Mouse (Mus musculus): Measurements from ENCODE around the gene Snx27.

Gene Snx27

DNA sequence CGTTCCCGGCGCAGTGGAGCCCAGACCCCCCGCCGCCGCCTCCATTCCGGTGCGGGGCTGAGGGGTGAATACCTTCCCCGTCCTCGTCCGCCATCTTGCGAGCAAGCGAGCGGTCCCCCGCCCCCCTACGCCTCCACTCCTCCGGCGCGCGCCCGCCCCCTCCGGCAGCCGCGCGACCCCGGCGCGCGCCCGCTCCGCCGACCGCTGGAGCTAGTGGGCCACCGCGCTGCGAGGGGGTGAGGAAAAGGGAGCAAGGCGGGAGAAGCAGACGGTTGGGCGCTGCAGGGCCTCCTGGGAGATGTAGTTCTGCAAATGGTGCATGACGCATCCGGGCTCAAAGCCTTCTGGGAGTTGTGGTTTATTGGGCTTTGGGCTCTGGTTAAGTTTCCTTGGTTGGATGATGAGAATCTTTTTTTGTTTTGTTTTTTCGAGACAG is at the start of gene Snx27:
TSS of gene Snx27 (minus strand) at position 261 of the 436 bp plus-strand sequence.
- peak; percentile 95 for DNase-seq

DNA sequence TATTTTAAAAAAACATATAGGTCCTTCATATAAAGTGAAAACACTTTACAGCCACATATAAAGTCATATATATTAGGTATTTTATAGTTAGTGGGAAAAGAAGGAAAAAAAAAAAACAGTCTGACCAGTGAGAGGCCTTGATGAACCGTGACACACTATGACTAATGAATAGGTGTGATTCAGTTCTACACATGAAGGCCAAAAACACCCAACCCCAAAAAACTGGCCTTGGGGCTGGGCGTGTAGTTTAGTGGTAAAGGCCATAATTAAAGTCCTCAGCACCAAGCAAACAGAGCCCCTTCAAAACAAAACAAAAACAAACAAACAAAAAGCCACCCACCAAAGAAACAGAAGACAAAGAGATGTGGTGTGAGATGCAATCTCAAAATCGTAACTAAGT is 47.4 kb upstream of the Snx27 start:
- no peak for DNase-seq

DNA sequence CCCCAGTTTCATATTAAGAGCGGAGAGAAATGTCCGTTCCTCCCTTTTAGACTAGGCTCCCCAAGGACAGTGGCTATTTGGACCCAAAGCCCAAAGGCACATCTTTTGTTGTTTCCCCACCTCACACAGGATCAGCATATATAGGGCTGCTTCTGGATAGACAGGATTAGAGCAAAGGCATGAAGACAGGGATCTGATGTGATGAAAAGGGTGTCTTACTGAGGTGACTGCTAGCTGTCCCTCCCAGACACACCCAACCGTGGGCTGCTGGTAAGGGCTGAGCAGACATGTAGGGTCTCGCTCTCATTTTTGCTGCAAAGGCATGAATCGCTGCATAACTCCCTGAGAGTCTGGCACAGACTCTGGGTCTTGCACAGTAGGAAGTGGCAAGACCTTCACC is 46.2 kb upstream of the Snx27 start:
- DNase-seq, result no peak

DNA sequence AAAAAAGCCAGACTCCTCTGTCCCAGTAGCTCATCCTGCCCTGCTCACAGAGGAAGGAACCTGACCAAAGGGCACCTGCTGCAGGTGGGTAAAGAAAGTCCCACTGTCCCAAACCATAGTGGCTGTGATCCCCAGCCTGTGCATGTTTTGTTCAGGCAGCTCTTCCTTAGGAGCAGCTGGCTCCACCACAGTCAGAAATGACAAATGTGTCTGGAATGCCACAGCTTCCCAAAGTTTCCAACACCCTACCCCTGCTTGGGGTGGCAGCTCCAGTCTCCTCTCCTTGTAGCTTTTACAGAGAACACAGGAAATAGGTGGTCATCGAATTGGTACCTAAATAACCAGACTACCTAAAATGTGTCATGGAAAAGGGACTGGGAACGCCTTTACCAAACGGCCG is 41.8 kb upstream of the Snx27 start:
- DNase-seq, result no peak

DNA sequence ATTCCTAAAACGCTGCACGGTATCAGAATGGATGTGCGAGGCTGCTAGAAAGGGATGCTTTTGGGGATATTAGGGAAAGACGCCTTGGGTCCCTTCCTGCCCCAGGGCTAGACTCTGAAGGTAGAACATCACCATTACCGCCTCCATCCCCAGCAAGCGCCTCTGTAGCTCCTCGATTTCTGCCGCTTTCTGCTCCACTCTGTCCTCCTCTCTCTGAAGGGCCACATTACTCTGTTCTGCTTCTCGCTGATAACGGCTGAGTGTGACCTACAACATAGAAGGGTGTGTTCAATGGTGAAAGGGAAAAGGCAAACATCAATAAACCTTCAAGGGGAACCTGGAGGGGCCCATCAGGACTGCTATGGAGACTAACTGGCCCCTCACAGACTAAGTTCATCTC is 40.0 kb upstream of the Snx27 start:
- DNase-seq, result no peak

DNA sequence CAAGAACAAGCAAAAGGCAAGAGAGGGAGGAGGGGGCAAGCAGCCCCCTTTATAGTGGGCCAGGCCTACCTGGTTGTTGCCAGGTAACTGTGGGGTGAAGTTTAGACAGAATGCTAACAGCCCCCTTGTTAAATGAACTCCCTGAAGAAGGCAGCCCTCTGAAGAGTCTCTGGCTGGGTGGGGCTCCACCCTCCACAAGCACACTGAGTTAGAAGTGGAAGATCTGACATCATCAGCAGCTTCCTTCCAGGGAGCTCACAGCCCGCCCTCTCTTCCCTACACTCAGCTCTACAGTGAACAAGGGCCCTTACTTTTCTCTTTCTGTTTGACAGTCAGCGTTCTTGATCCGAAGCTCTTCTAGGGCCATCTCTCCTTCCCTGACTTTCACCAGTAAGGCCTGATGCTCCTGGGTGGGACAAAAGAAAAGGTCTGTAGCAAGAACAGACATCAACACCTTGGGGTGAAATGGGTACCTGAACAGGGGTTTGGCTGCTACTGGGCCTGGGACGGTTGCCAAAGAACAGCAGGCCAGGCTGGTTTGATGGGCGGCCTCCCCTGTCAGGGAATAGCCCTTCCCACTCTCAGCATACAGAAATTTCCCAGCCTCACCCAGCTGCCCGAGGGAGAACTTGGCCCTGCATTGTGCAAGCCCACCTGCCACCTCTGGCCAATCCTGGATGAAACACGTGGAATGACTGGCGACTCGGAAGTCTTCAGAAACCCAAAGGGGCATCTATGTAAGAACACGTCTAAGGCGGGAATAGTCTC is 39.4 kb upstream of the Snx27 start:
- no peak for DNase-seq

DNA sequence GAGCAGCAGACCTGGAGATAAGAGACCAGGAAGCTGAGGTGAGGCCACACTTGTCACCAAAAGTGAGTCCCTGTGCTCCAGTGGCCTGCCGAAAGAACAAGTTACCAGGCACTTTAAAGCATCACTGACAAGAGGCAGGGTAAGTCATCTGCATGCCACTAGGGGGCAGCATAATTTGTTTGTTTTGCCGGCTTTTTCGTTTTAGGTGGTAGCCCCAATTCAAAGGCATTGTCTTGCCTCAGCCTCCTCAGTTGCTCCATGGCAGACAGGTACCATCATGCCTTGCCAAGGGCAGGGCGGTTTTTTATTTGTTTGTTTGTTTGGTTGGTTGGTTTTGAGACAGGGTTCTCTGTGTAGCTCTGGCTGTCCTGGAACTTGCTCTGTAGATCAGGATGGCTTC is 34.2 kb upstream of the Snx27 start:
- DNase-seq, result peak; percentile 15

DNA sequence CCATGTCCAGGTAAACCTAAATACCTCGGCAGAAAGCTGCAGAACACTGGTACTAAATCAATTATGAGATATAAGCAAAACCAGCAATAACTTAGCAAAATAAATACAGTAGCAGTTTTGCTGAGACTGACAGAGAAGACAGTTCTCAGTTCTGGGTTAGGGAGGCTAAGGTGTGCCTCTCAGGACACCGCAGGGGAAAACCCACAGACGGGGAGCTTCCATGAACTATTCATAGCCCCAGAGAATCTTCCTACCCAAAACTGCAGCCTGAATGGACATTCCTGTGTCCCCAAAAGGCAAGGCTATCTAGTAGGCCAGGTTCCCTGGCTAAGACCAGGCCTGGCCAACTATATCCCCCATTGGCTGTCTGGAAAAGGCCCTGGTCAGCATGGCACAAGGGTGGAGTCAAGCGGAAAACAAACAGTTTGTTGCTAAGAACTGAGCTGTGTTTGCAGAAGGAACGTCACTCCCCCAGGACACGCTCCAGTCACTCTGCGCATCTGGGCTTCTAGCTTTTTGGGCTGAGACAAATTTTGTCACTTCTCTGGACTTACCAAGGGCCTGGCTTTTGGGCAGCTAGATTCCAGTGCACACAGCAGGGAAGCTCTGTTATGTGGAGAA is 30.9 kb upstream of the Snx27 start:
- no peak for DNase-seq

DNA sequence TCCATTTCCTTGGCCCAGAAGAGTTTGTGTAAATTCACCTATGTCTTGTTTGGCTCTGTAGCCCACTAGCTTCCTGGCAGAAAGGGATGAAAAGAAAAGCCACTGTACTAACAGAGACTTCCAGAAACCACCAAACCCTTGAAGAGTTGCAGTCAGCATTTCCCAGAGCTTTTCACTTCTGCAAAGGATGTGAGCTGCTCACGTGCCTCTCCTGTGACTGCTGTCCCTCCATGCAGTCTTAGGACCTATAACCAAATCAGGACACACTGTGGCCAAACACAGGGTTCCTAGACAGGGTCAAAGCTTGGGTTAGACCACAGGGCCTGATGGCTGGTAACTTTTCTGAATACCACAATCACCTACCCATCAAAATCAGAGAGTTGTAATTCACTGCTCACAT is 29.8 kb upstream of the Snx27 start:
- DNase-seq, result no peak

DNA sequence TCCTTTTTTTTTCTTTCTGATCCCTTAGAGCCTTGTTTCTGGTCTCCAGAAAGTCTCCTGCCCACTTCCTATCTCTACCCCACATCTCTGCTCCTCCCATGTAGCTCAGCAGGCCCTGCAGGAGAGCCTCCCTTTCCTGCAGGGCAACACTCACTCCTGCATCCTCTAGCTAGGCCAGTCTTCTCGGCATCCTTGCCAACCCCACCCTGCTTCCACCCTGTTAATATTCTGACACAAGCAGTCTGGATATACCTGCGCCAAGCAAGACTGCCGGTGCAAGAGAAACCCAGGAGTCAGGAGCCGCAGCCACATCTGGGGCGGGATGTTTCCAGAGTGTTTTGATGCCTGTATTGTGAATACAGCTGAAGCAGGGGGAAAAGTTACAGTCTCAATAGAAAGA is 29.3 kb upstream of the Snx27 start:
- DNase-seq, result no peak

DNA sequence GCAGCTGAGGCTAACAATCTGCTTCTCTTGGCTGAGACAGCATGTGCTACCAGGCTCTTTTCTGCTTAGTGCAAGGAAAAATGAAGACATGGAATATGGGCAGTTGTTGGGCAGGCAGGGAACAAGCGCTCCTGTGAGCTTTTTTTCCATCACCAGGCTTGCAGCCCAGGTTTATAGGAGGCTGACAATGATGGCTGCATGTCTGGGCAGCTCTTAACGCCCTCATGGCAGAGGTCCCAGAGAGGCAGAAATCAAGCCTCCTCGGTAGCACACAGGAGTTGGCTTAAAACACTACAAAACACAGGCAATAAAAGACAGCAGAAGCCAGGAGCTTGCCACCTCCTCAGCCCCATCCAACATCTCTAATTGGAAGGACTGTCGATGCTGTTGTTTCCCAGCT is 28.8 kb upstream of the Snx27 start:
- peak; percentile 5 for DNase-seq

DNA sequence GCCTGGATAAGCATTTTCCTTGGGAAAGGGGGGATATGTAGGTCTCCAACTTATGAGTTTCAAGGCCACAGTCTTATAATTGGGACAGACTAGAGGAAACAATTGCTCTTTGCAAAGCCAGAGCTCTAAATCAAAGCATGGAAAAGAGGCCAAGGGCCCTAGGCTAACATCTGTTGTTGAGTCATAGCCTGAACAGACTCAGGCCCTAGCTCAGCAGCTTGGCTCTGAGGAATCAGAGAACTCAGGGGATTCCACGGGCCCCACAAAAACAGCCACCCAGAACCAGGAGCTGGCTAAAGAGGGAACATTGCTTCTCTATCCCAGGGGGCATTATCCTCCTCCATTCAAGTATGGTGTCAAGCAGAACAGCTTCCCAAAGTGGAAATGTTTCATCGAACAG is 28.1 kb upstream of the Snx27 start:
- no peak for DNase-seq

DNA sequence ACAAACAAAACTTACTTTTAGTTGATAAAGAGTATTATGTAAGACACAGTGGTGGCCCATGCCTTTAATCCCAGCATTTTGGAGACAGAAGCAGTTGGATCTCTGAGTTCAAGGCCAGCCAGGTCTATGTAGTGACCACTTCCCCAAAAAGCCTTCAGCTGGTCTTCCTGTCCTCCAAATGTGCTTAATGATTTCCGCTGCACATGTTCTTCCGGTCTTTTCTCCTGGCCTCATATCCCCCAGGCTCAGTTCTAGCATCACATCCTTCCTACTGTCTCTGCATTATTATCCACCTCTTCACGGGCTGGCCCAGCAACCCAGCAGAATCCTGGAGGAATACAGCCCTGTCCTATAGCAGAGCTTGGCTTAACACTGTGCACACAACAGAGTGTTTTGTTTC is 27.1 kb upstream of the Snx27 start:
- DNase-seq, result no peak

DNA sequence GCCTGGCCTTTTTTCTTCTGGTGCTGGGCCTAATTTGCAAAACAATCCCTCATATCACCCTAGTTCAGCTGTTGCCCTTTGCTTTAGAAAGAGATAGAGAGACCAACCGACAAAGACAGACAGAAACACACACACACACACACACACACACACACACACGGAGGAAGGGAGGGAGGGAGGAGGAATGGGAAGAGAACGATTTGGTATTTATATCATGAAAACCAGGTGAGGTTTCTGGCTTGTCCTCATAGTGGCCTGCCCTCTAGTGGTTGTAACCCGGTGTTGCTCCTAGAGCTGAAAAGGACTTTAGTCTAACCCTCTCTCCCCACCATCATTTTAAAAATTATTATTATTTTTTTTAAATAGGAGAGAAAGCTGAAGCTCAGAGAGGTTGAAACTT is 19.4 kb upstream of the Snx27 start:
- DNase-seq, result peak; percentile 26

DNA sequence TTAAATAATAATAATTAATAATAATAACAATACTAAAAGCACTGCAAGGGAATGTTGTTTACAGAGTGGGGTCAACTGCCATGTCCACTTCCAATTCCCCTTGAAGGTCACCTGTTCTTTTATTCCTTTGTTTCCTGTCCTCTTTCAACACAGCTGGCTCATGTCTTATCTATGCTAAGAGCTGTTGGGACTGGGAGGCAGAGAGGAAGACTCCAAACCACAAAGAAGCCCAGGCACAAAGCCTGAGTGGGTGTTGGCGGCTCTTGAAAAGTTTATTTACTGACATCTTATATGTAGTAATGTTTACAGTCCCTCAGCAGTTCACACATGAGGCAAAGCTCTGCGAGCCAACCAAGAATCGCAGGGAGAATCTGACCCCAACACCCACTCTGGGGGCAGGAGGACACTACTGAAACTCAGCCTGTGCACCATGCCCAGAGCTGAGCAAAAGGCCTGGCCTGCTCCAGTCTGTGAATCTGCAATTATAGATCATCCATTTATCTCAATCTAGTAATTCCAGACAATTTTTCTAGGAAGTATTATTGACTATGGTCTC is 14.8 kb upstream of the Snx27 start:
- no peak for DNase-seq

DNA sequence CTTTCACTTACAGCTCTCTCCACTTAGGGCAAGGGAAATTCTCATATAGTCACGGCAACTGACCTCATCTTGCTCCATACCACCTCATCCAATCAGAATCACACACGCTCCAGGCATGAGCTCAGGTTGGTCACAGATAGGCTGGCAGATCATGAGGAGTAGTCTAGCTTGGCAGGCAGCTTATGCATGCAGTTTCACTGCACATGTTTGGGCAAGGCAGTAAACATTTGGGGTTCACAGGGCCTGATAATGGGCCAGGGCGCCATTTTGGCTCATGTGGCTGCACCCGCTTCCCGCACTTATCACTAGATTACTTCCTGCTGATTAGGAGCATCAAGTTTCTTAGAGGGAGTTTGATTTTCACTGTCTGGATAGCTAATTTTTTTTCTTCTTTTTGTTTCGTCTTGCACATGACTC is 13.4 kb upstream of the Snx27 start:
- no peak for DNase-seq

DNA sequence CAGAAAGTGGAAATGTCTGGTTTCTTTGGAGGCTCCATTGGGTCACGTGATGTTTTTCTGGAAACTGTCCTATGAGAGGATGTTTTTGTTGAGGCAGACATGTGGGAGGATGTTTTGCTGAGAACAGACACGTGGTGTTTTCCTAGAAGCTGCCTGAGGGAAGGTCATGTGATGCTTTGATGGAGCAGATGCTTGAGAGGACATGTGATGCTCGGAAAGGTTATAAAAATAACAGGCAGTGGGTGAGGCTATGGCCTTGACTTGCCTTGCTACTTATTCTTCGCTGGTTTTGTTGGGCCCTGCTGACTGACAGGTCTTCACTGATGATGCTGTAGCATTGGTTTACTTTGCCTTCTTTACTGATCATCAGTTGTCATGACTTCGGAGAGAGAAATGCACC is 8.6 kb upstream of the Snx27 start:
- DNase-seq, result no peak

DNA sequence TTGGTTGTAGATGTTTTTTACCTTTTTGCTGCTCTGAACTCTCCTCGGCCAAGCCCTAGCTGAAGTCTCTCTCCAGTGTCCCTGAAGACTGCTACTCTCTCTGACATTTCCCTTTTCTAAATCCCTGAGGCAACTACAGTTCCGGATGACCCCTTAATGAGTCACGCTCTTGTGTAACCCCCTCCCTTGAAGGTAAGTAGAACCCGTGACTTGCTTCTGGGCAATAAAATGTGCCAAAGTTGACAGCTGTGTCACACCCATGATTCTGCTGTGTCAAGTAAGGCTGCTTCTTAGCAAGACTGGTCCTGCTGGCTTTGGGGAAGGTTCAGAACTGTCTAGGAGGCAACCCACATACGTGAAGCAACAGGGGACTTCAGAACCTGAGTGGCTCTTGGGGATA is 5.4 kb upstream of the Snx27 start:
- DNase-seq, result no peak

DNA sequence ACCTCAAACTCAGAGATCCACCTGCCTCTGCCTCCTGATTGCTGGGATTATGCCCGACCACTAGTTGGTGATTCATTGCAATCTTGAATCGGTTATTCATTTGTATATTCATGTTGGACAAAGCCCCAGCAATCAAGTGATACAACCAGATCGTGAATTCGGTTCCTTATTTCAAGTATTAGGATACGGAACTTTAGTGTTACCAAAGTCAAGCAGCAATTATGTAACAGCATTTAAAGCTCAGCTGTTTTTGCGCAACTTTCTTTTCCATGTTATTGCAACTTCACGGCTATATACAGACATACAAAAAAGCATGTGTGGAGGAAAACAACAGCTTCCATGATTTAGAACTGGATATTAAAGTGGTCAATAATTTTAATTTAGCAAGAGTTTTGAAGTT is 428 bp upstream of the Snx27 start:
- DNase-seq, result no peak

DNA sequence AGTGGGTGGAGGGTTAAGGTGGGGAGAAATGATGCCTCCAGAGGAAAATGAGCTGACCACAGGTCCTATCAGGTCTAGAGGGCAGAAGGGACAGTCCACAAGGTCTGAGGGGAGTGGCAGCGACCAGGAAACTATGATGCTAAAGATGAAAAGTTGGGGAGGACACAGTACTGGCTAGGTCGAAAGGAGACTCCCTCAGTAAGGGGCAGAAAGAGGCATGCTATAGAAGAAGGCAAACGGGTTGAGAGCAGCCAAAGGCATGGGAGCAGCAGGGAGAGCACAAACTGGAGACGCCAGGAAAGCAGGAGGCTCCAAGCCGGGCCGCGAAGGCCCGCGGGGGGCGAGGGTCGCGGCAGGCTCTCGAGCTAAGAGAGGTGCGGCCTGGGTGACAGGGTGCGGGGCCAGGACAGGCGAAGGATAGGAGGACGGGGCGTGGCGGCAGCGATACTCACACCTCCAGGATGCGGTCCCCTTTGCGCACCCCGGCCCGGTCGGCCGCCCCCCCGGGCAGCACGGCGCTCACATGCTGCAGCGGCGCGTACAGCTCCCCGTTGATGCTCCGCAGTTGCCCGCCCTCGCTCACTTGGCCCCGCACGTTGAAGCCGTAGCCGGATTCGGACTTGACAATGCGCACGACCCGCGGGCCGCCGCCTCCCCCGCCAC is 592 bp downstream of the Snx27 start:
- no peak for DNase-seq

DNA sequence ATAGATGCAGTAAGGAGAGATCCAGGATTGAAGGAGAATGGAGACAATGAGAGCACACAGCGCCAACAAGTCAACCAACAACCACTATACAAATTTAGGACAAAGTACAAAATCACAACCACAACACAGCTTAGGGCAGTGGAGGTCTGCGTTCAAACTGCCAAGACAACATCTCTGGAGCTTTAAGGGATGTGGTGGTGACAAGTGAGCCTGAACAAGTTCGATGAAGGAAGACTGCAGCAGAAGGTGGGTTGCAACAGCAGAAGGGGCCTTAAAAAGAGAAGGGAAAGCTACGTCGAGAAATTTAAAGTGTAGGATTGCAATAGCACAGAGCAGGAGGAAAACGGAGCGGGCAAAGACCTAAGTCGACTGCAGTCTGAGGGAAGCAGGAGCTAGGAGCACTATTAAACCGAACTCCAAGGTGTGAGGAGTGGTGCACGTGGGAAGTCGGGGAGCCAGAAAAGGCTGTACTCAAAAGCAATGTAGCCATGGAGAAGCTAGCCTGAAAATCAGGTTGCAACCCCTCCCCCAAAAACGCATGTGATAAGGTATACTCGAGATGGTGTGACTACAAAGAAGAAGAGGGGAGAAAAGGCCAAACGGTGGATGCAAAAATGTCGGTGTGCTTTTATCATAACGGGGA is 1.3 kb downstream of the Snx27 start:
- peak; percentile 37 for DNase-seq

DNA sequence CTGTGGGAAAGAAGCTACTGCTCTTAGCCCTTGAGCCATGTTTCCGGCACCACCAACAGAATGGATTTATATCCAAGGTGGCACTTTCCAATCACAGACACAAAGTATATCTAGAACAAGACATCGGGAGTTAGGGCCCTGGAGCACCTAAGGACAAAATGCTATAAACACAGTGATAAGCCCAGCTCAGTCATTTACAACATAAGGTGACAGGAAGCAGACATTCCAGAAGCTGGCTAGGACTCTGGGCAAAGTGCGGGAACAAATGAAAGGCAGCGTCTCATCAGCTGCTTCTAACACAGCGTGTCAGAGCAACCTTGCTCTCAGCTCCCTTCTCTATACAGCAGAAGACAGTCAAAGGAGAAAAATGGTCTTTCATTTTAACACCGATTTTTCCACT is 8.0 kb downstream of the Snx27 start:
- no peak for DNase-seq

DNA sequence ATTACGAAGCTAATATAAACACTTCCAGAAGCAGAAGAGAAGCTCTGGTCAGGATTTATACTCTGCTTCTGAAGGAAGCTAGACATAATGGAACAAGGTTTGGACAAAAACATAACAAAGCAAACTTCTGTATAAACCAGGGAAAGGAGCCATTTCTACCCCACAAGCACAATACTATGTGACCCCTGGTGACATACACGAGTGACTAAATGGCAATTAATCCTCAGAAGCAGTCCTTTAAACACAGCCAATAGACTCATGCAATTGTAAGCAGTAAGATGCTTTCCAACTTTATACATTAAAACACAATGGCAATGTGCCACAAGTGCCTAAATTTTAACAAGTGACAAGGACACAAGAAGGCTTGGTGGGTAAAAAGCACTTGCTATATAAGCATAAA is 15.3 kb downstream of the Snx27 start:
- no peak for DNase-seq

DNA sequence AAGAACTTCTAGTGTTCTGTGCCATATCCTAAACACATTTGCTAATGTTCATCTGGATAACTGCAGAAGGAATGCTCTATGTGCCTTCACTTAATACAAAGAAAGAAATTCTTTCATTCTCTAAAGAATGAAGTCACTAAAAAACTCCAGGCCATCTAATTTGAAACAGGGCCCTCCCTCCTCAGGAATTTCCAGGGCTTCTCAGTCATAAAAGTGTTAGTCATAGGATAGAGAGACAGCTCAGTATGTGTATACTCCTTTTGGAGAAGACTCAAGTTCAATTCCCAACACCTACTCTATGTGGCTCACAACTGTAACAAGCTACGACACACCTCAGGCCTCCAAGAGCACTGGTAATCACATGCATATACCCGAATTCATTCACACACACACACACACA is 17.0 kb downstream of the Snx27 start:
- no peak for DNase-seq
